Mouse (Mus musculus) lung, adult 2 months (tissue): ENCODE measurements around the gene Ppp1r16b. TPM values are rescaled to one million over a fixed set of nuclear protein-coding genes. Genes with fewer than 3 reads are reported as not detected.

Experiments
- DNase-seq: peaks from one replicate; pipeline ENCODE4 v3.0.0; 2022
- H3K4me1 ChIP-seq: fragments of 200-500 bp; 2 replicates; pipeline ENCODE4 v1.6.1; 2011; ENCODE audit warnings: low read length; ENCODE audit not compliant: control insufficient read depth, insufficient read depth
- H3K4me3 ChIP-seq: fragments of 200-500 bp; replicated peaks from 2 replicates; pipeline ENCODE3; 2011; ENCODE audit warnings: low read depth, mild to moderate bottlenecking, control low read depth, low read length; ENCODE audit errors: extremely low read depth
- CTCF ChIP-seq: fragments of 200-500 bp; IDR thresholded peaks from 2 replicates; pipeline ENCODE4 v1.5.1; 2011; ENCODE audit warnings: mild to moderate bottlenecking, low read length, control low read depth; ENCODE audit not compliant: insufficient read depth
- POLR2A ChIP-seq: fragments of 200-500 bp; IDR thresholded peaks from 2 replicates; pipeline ENCODE4 v1.6.1; 2011; ENCODE audit warnings: low read depth, mild to moderate bottlenecking, control low read depth, low read length, borderline replicate concordance; ENCODE audit errors: extremely low read depth
- WGBS: fragments of 180-500 bp; shearing (Covaris S2); methylation state at CpG from one replicate; pipeline ENCODE4 v1.1.7; 2018; 5-methylcytosine and 5-hydroxymethylcytosine counted together
- polyA plus RNA-seq: library from polyadenylated mRNA; depleted of rRNA; stranded (reverse); fragments of >200 nt; gene quantifications from 2 replicates; pipeline ENCODE4 v1.2.3, GENCODE M21; 2012

Gene Ppp1r16b
- polyA plus RNA-seq, 1 experiment = 43.5 TPM

GRCm38 (mm10) chr2:158716066-158716465, 50.9 kb downstream of the Ppp1r16b start:
- H3K4me3 ChIP-seq = no peak overlapping the region
- TF ChIP-seq POLR2A = no peak
- no peak for TF ChIP-seq CTCF
- 37% methylated on average over 5 of the region's 5 CpGs for WGBS
- no peak for DNase-seq
- H3K4me1 ChIP-seq = peaks cover 13% of the 10 kb centered on the region

GRCm38 (mm10) chr2:158717551-158718418, 52.6 kb downstream of the Ppp1r16b start:
- TF ChIP-seq CTCF = no peak
- TF ChIP-seq POLR2A = no peak
- peaks cover 19% of the 10 kb centered on the region for H3K4me1 ChIP-seq
- WGBS = 55% methylated on average over 5 of the region's 5 CpGs
- no peak overlapping the region for H3K4me3 ChIP-seq
- no peak for DNase-seq

- Histone ChIP-seq H3K4me1 (peaks cover 27% of the 10 kb centered on the region), H3K4me3 (no peak overlapping the region)
Observed at GRCm38 (mm10) chr2:158718816-158719549, 53.8 kb downstream of the Ppp1r16b start.

GRCm38 (mm10) chr2:158720715-158721370, 55.6 kb downstream of the Ppp1r16b start:
- DNase-seq = no peak
- Histone ChIP-seq H3K4me3 (no peak overlapping the region), H3K4me1 (peaks cover 27% of the 10 kb centered on the region)
- WGBS = 58% methylated on average over 16 of the region's 16 CpGs
- TF ChIP-seq POLR2A = no peak

More at GRCm38 (mm10) chr2:158718816-158719549, 53.8 kb downstream of the Ppp1r16b start:
- 64% methylated on average over 12 of the region's 12 CpGs for WGBS
- no peak for DNase-seq
- TF ChIP-seq CTCF = no peak
- TF ChIP-seq POLR2A = no peak

GRCm38 (mm10) chr2:158721481-158721880, 56.3 kb downstream of the Ppp1r16b start:
- peaks cover 27% of the 10 kb centered on the region for H3K4me1 ChIP-seq
- WGBS = 42% methylated on average over 3 of the region's 3 CpGs

GRCm38 (mm10) chr2:158722135-158722534, 56.9 kb downstream of the Ppp1r16b start:
- DNase-seq = no peak
- WGBS = 63% methylated on average over 4 of the region's 4 CpGs
- no peak overlapping the region for H3K4me3 ChIP-seq
- peaks cover 29% of the 10 kb centered on the region for H3K4me1 ChIP-seq
- no peak for TF ChIP-seq CTCF
- no peak for TF ChIP-seq POLR2A

More at GRCm38 (mm10) chr2:158721481-158721880, 56.3 kb downstream of the Ppp1r16b start:
- H3K4me3 ChIP-seq = no peak overlapping the region
- TF ChIP-seq CTCF = no peak
- TF ChIP-seq POLR2A = no peak
- no peak for DNase-seq

- Histone ChIP-seq H3K4me3 (no peak overlapping the region), H3K4me1 (peaks cover 22% of the 10 kb centered on the region)
- no peak for TF ChIP-seq POLR2A
- TF ChIP-seq CTCF = no peak
- DNase-seq = no peak
- WGBS = 11% methylated on average over 6 of the region's 6 CpGs
Observed at GRCm38 (mm10) chr2:158722991-158723551, 57.9 kb downstream of the Ppp1r16b start.

- no peak for TF ChIP-seq CTCF
- no peak for TF ChIP-seq POLR2A
- 10% methylated on average over 6 of the region's 6 CpGs for WGBS
- no peak for DNase-seq
- peaks cover 18% of the 10 kb centered on the region for H3K4me1 ChIP-seq
- no peak overlapping the region for H3K4me3 ChIP-seq
Observed at GRCm38 (mm10) chr2:158723806-158724205, 58.6 kb downstream of the Ppp1r16b start.

- no peak for TF ChIP-seq POLR2A
- TF ChIP-seq CTCF = peak; percentile 17; the same call in 1 of the 2 replicates
- H3K4me1 ChIP-seq = peaks cover 16% of the 10 kb centered on the region
- H3K4me3 ChIP-seq = no peak overlapping the region
- WGBS = 78% methylated on average over 6 of the region's 6 CpGs
- DNase-seq = no peak
Observed at GRCm38 (mm10) chr2:158726252-158726651, 61.1 kb downstream of the Ppp1r16b start.
